Mouse (Mus musculus) neural tube, embryonic 10.5 days (tissue): ENCODE results near the gene Nr1d1.
"Not testable (repeated sequence)": the region's sequence is repeated elsewhere in the genome, so short reads cannot be mapped to it uniquely, and the experiment has no call there.

Source experiments
- DNase-seq: peaks from one replicate; pipeline ENCODE4 v3.0.0-alpha.2; 2017; ENCODE audit warnings: low spot score; ENCODE audit errors: extremely low spot score

The Nr1d1 gene

DNA sequence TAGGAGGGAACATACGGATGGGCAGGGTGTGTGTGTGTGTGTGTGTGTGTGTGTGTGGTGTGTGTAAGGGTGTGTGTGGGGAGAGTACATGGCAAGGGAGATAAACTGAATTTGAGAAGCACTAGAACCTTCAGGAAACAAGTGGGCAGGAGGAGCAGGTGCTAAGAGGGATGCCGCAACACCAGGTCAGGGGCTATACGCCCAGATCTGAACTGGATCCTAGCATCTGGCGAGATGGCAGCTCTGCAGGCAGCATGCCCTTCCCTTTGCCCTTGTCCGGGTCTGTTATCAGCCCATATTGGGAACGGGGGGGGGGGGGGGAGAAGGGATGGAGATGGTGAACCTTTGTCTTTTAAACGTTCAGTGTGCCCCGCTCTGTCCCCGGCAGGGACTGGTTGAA lies 36.2 kb downstream of the Nr1d1 start:
- no peak for DNase-seq

DNA sequence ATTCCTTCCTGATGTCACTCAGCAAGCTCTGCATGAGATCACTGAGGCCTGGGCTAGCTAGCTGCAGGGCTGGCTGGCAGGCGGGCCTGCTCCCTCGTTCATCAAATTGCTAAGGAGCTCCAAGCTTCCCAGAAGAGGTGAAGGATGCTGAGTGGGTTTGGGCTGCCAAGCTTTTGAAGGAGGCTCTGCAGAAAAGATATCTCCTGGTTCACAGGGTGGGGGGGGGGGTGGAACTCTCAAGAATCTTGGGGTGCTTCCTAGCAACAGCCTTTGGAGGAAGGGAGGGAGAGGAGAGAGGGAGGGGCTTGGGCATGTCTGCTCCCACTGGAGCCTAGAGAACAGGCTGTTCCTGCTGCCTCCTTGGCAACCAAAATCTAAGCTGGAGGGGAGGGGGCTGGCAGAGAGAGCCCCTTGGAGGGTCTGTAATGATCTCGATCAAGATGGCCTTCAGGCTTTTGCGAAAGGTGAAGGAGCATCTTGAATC lies 36.7 kb downstream of the Nr1d1 start:
- DNase-seq = no peak

DNA sequence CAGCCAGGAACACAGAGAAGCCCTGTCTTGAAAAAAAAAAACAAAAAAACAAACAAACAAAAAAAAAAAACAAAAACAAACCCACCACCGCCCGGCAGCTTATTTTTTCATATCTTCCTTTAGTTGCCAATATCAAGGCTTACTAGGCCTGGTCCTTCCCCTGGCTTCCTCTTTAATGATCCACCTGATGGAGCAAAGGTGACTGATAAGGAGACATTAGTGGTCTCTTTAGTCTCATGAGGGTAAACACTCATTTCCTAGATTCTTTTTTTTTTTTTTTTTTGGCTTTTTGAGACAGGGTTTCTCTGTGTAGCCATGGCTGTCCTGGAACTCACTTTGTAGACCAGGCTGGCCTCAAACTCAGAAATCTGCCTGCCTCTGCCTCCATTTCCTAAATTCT lies 37.9 kb downstream of the Nr1d1 start:
- not testable (repeated sequence) for DNase-seq

DNA sequence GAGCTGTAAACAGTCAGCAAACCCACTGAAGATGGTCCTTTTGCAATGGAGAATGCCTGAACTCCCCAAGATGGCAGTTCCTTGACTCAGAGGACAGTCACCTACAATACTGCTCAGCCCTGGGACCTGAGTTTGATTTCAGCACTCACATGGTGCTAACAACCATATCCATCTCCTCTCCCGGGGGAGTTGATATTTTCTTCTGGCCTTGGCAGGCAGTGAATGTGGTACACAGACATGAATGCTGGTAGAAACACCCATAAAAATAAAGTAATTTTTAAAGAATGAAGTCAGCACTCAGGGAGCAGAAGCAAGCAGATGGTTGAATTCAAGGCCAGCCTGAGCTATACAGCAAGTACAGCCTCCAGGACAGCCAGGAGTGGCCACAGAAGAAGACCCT lies 39.0 kb downstream of the Nr1d1 start:
- DNase-seq = no peak

DNA sequence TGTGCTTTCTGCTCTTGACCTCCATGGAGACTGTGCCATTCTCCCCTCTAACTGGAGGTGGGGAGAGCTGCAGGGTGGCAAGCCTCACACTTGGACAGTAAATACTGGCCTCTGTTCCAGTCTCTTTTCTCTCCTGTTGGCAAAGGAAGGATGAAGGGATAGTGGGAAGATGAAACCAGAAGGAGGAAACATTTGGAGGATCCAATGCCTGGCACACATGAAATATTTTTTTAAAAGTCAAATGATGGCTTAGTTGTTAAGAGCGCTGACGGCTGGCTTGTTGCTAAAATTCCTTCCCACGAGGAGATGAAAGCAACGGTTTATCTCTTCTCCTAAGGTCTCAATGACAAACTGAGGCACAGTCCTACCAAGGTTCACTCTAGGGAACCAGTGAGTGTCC lies 40.0 kb downstream of the Nr1d1 start:
- no peak for DNase-seq

DNA sequence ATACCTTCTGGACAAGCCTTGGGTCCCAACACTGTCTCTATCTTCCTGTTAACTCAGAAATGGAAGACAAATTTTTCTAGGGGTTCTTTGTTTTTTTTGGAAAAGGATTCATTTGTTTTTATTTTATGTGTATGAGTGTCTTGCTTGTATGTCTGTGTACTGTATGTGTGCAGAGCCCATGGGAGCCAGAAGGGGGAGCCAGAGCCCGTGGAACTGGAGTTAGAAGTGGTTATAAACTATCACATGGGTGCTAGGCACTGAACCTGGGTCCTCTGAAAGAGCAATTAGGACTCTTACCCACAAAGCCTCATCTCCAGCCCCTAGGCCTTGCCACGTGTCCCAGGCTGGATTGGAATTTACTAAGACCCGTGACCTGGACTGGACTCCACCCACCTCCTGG lies 41.1 kb downstream of the Nr1d1 start:
- no peak for DNase-seq

DNA sequence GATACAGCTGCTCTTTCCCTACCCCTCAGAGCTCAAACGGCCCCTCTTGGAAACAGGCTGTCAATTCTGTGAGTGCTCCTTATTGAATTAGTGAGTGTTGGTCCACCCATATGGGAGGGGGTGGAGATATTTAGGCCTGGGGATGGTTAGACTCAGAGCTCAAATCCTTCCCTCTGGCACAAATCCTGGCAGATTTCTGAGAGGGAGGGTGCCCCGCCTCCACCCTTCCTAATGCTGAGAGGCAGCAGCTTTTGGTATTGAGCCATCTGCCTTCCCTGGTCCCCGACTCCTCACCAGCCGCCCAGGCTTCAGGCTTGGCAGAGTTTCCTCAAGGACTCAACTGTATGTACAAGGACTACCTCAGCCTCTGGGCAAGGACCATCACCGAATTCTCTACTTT lies 44.0 kb downstream of the Nr1d1 start:
- DNase-seq = no peak

DNA sequence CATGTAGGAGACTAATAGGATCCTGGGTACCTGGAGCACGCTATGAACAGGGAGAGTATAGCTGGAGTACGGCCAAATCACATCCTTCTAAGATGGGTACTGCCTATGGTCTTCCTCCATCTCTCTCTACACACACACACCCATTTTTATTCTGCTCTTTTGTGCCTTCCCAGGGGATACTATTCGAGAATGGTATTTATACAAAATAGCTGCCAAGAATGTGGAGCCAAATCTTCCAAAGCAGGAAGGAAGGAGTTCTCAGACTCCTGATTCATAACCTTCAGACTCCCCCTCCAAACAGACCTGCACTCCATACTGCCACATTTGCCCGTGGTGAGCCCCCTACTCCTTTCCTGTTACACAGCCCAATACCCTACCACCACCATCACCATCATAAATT lies 44.4 kb downstream of the Nr1d1 start:
- DNase-seq = no peak

DNA sequence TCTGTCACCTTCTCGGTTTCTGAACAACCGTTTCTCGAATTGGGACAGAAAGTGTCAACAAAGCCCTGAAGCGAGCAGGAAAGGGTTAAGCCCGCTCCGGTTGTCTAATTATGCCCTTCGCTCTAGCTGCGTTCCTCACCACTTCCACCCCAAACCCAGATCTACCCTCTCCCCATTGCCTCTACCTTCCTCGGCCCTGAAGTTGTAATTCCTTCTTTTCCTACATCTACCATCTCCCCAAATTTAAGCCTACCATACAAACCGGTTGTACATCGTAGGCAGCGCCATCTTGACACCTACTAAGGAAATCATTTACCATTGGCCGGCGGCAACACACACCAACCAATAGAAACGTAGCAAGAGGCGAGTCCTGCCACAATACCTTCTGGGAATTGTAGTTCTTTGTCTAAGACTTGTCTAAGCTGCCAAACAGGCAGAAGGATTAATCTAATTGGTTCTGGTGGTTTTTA lies 46.0 kb downstream of the Nr1d1 start, which contains the start of gene Med24:
TSS of gene Med24 (minus strand) at position 317 of the 470 bp plus-strand sequence.
- DNase-seq = peak; percentile 81

DNA sequence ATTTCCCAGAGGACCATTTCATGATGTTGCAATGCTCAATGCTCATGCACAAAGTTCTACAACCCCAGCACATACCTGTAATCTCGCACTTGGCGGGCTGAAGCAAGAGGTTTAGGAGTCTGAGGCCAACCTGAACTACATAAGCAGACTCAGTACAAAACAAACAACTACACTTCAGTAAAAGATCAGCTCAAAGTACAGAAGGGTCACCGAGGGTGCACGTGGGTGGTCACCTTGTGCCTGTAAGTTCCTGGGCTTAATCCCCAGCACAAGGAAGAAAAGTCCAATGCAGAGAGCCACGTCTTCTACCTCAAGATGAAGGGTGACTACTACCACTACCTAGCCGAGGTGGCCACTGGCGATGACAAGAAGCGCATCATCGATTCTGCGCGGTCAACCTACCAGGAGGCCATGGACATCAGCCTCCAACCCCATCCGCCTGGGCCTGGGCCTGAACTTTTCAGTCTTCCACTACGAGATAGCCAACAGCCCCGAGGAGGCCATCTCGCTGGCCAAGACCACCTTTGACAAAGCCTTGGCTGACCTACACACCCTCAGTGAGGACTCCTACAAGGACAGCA lies 49.1 kb downstream of the Nr1d1 start:
- DNase-seq = no peak

DNA sequence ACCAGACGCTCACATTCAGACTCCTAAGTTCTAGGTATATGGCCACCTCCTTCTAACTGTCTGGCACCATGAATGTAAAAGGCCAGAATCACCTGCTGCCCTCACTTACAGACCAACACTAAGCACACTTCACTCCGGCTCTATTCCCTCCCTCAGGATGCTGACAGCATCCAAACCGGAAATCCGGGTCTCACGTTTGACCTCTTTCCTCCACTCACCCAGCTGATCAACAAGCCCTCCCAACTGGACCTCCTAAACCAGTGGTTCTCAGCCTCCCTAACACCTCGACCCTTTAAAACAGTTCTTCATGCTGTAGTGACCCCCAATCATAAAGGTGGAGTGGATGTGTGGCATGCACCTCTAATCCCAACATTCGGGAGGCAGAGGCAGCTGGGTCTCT lies 52.0 kb downstream of the Nr1d1 start:
- no peak for DNase-seq

DNA sequence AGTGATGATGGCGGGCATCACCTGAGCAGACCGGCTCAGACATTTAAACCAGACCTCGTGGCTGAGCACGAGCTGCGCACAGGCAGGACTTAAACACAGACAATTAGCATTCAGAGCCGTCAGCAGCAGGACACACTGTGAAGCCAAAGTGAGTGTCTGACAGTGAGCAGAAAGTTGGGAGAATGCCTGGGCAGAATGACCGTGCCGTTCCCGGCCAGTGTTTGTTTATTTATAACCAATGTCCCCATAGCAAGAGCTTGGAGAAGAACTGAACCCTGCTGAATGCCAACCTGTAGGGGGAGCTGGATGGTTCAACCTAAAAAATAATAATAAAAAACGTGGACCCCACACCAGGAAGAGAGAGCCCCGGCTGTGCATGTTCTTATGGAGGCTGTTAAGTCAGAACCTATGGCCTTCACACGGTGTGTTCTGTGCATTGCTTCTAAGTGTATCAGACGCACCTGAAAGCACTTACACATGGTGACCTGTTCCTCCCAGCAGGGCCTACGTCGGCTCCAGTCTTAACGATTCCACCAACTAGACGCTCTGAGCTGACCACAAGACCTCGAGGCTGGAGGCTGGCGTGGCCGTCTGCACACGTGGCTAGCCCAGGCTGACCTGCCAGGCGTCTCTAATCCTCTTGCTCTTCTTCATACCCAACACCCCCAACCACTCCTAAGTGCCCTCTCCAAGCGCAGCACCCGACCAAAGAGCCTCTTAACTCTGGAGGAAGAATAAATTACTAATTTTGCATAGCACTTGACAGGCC lies 53.5 kb downstream of the Nr1d1 start:
- no peak for DNase-seq

DNA sequence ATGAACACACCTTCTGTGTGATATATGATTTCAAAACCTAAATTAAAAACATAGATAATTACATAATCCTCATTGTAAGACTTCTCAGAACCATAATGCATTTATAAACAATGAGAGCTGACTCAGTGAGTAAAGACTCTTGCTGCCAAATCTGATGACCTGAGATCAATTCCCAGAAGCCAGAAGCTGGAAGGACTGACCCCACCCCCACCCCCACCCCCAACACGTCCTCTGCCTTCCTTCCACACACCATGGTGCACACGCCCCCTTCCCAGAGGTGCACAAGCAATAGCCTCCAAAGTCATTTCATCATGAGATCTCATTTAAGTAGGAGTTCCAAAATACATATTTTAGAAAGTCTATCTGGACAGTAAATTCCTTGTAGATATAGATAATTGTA lies 54.4 kb downstream of the Nr1d1 start:
- DNase-seq = no peak
